Mouse (Mus musculus): ENCODE results near the gene Ercc6l2.
"Not testable (repeated sequence)": the region's sequence is repeated elsewhere in the genome, so short reads cannot be mapped to it uniquely, and the experiment has no call there.

Ercc6l2 gene

DNA sequence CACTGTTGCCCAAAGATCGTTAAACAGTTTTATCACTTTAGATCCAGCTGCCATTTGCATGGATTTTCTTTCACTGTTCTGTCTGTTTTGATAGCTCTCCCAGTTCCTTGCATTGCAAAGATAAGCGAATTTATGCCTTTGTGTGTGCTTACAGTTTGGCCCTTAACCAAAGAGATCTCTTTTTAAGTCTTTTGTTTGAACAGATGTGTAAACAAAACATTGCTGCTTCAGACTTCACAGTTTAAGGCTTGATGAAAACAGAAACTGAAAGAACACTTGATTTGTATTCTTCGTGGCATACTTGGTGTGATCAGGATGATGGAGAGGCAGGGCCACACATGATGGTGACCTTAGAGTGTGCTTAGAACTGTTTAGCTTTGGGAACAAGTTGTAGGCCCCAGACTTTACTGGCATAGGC is 70.5 kb downstream of the Ercc6l2 start:
- DNase-seq = no peak

DNA sequence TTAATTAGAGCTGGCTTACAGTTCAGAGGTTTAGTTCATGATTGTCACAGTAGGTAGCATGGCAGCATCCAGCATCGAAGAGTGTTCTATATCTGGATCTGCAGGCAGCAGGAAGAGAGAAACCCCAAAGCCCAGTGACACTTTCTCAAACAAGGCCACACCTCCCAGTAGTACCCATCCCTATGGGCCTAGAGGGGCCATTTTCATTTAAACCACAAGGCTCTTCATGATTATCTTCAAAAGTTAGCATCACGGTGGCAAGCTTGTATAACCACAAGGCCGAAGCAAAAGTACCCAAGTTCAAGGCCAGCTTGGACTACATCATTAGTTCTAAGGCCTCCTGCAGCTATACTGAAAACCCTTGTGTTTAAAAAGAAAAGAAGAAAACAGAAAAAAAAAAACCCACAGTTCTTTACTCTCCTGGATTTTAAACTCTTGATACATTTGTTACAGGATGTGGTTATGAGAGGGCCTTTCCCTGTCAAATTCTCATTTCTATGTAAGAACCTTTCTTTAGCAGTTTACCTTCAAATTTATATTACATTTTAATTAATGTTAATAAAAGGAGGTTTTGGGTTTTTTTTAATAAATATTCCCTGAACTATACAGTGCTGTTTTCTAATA is 71.5 kb downstream of the Ercc6l2 start:
- DNase-seq = no peak

- no peak for DNase-seq
These were observed 85.8 kb downstream of the Ercc6l2 start for GRCm38 (mm10) chr13:63900679-63901302.

GRCm38 (mm10) chr13:63901303-63901713 is 86.3 kb downstream of the Ercc6l2 start:
- peak; percentile 49 for DNase-seq

DNA sequence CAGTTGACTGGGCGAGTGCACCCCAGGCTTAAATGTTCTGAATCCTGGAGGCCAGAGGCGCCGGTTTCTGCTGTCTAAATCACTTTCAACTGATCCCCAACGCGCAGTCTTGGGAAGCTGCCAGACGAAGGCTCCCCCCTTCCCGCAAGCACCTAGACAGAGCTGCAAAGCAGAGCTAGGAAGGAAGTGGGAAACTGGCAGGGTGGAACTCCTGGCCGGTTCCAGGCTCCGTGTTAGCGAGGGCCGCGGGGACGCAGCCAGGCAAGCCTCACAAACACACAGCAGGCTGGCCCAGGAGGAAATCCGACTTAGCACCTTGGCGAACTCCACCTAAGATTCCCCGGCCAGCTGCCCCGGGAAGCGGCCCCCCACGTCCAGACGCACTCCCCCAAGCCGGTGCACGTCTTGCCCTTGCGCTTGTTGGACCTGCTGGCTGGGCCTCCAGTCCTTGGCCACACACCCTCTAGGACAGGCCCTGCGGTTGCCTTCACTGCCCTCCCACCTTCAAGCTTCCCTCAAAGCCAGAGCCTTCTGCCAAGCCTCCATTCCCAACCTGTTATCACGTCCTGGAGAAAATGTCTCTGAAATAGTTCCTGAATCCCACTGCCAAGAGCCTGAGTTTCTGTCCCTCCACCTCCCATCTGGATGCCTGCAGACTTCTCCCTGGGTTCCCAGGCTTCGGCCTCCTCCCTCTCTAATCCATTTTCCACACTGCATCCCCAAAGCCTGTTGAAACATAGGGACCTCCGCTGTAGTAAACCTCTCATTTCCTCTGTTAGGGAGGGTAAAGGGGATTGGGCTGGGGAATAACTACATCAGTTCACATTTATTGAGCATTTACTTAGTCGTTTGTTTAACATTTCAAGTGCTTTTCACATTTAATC is 86.9 kb downstream of the Ercc6l2 start:
- DNase-seq = peak; percentile 19

DNA sequence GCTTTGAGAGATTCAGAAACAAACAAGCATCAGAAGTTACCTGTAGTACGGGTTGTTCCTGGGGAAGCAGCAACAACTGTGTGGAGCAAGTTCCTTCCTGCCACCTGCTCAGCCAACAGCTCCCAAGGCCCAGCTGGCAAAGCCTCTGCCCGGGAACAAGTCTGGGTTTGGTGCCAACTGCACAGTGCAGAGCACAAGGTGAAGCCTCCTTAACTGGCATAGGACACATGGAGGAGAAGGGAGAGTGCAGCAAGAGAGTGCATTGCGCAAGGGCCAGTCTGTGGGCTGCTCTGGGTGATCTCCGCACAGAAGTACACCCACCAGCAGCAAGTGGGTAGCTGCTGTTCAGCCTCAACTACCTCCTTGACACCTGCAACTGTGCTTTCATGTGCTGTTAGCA is 91.5 kb downstream of the Ercc6l2 start:
- no peak for DNase-seq

DNA sequence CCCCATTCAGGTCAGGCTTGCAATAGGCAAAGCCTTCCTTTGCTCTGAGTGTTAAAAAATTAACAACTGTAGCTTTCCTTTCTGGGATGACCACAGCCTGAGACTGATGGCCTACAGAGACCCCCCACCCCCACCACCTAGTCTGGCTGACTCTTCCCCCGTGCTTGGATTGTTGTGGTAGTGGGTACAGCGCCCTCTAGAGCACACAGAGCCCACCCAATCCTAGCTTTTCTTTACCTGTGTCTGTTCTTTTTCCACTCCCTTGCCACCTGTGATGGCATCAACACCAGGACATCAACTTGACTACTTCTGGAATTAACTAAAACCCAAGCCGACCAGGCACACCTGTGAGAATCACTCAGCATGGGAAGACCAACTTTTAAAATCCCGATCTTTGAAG is 92.4 kb downstream of the Ercc6l2 start:
- DNase-seq = no peak

DNA sequence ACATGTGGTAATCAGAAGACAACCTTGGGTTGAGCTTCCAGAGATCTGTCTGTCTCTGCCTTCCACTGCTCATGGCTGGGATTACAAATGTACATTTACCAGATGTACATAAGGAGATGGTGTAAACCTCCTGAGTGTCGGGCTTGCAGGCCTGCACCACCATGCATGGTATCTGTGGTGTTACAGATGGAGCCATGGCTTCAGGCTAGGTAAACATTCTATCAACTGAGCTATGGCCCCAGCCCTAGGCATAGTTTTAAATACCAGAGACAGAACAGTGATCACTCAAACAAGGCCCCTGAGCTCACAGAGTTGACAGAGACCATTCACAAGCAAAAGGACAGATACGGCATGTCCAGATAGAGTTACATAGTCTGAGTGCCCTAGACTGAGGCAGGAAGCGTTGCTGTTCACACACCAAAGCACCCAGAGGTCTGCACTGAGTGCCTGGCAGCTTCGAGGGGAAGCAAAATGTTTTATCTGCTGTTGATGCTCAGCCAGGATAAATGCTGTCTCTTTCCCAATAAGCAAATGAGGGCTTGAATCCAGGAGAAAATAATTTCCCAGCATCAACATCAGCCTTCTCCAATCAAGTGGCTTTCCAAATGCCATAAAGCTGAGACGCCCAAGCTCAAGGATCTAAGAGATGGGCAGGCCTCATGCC is 95.2 kb downstream of the Ercc6l2 start:
- no peak for DNase-seq

- DNase-seq = no peak
These were observed 96.6 kb downstream of the Ercc6l2 start for GRCm38 (mm10) chr13:63911617-63912016.

- no peak for DNase-seq
These were observed 98.1 kb downstream of the Ercc6l2 start for GRCm38 (mm10) chr13:63913136-63913535.

GRCm38 (mm10) chr13:63915176-63915575 is 100.1 kb downstream of the Ercc6l2 start:
- DNase-seq = no peak

- DNase-seq = no peak
These were observed 100.6 kb downstream of the Ercc6l2 start for GRCm38 (mm10) chr13:63915684-63916083.

DNA sequence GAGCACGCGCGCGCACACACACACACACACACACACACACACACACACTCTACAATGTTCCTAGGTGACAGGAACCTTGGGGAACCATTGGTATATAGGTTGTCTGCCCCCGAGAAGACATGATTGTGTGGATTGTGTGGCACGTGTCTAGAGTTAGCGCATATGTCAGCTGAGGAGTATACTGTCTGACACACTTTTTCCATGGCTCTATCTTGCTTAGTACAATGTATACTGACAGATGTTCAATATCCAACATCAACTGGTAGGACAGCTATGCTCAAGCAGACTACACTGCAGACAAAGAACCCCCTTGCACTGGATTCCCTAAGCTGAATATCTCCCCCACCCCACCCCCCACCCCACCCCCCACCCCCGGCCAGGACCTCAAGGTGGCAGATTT is 101.5 kb downstream of the Ercc6l2 start:
- DNase-seq = no peak

DNA sequence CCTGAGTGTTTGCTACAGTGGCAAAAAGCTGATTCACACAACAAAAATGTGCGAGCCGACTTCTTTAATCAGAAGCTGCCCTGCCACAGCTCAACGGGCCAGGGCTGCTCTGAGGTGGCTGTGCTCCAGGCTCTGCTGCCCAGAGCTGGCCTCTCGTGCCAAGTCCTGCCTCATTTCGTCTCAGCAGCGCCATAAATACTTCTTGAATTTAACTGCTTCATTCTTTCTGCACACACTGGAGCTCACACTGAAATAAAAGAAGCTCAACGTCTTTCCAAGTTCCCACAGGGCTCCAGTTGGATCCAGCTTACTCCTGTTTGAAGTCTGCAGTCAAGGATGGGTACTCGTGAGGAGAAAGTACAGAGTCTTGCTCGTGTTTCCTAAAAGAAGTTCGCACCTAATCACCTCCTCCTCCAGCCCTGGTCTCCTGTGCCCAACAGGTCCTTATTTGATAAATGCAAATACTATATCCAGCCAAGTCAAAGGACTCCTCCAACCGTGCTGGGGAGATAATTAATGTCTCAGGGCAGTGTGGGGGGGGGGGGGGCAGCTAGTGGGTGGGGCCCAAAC is 102.2 kb downstream of the Ercc6l2 start:
- DNase-seq = peak; percentile 33

GRCm38 (mm10) chr13:63917776-63918621 is 103.0 kb downstream of the Ercc6l2 start:
- no peak for DNase-seq

DNA sequence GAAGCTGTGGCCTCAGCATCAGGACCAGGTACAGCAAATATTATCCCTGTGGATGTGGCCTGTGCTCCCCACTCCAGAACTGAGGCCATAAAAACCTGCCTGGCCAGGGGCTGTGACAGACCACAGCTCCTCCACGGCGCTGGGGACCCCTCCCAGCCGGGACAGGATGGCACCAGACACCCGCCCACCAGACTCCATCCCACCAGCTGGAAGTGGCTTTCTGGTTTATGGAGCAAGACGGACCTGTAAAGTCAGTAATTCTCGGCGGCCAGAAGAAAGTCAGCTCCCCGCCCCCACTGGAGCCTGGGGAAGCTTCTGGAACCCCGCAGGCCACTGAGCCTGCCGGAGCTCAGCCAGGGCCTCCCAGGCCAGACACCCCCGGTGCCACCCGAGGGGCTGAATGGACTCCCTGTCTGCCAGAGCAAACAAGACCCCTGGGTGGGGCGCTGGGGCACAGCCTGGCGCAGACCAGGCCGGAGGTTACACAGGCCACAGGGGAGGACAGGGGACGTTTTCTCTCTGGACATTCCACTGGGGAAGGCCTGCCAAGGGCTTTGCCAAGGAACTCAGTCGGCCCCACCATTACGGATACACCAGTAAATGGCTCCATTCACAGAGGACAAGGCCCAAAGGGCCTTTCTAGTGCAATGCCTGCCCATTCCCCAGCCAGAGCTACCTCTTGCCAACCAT is 103.8 kb downstream of the Ercc6l2 start:
- no peak for DNase-seq

DNA sequence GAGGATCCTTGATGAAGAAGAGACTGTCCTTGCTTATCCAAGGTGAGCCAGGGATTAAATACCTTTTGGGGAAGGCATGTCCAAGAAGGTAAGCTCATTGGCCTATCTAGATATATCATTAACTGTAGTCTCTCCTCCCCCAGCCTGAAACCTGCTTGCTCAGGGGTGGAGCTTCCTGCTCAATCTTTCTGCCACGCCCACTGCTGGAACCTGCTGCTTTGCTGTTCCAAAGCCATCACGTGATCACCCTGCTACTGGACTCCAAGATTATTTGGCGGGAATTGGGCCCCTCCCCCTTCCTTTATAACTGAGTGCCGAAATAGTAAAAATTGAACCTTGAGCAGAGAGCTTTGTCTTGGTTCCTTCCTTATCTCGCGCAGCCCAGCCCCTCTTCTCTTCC is 109.0 kb downstream of the Ercc6l2 start:
- not testable (repeated sequence) for DNase-seq

GRCm38 (mm10) chr13:63927326-63927725 is 112.3 kb downstream of the Ercc6l2 start:
- DNase-seq = no peak

DNA sequence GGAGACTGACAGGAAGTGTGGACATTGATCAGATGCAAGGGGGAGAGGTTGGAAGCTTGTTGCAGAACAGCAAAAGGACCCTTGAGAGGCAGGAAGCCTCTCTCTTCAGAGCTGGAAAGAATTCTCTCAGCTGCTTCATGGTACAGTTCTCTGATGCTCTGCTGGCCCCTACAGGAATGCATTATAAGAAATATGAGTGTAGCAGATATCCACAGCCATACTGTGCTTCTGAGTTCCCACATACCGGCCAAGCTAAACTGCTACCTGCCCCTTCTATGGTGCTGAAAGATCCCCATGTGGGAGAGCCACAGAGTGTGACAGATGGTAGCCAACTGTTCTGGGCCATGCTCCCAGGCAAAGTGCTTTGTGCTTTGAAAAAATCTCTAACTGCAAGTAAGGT is 114.3 kb downstream of the Ercc6l2 start:
- DNase-seq = no peak

- no peak for DNase-seq
These were observed 115.0 kb downstream of the Ercc6l2 start for GRCm38 (mm10) chr13:63929917-63930515.

DNA sequence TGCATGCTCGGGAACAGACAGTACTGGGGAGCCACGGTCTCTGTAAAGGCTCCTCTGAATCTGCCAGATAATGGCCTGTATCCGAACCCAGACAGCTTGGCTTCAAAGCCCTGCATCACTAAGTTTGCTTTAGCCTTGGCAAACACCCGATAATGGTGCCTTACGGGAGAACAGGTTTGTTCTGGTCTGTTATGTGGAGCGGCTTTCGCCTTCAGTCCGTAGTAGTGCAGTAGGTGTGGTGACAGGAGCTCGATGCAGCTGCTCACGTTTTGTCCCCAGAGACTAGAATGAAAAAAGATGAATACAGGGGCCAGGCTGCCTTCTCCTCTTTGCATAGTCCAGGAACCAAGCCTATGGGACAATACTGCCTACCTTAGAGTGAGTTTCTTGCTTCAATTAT is 115.5 kb downstream of the Ercc6l2 start:
- DNase-seq = no peak
